Mouse (Mus musculus) heart, postnatal 0 days (tissue): ENCODE results near the gene Atxn1.

Experiments
- CTCF ChIP-seq: IDR thresholded peaks from 2 replicates; pipeline ENCODE4 v1.5.1; 2016; ENCODE audit warnings: antibody characterized with exemption, control low read depth, low read depth
- EP300 ChIP-seq: IDR thresholded peaks from 2 replicates; pipeline ENCODE4 v1.6.1; 2016; ENCODE audit warnings: antibody characterized with exemption, low read depth

DNA sequence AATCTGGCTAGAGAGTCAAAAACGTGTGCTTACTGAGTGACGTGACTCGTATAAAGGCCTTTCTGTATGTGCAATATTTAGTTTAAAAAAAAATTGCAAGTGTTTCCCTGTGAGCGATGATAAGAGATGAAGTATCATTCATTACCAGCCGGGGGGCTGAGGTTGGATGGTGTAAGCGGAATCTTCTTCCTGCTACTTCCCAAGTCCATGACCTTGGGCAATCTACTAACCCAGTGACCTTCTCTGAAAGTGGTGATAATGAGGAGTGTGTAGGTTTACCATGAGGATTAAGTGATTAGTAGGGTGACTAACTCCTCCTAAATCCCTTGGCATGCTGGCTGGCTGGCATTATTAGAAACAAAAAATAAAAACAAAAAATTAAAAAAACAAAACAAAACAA lies 30.0 kb downstream of the Atxn1 start:
- no peak for TF ChIP-seq CTCF
- no peak for TF ChIP-seq EP300
